Mouse (Mus musculus) heart, embryonic 16.5 days (tissue): ENCODE measurements around the gene Tnfrsf9. TPM values are rescaled to one million over a fixed set of nuclear protein-coding genes. Genes with fewer than 3 reads are reported as not detected.
A peak's percentile ranks its signal among the peaks of the same experiment; 100 is the strongest.

Experiments
- ATAC-seq: fragments of 200-750 bp; cut with Nextera tagmentation; replicated peaks from 2 replicates; pipeline ENCODE4 v1.8.0; 2017; ENCODE audit warnings: moderate number of reproducible peaks; ENCODE audit not compliant: insufficient read depth, low FRiP score; ENCODE audit errors: extremely low read depth
- H3K27ac ChIP-seq: fragments of 300-500 bp; sonication (generic); 2 replicates; pipeline ENCODE4 v1.5.1; 2014; ENCODE audit warnings: mild to moderate bottlenecking, low read length, control low read depth, moderate library complexity
- H3K27me3 ChIP-seq: fragments of 300-500 bp; sonication (generic); 2 replicates; pipeline ENCODE4 v1.6.1; 2014; ENCODE audit warnings: low read length, mixed read lengths; ENCODE audit not compliant: control insufficient read depth, insufficient read depth
- H3K36me3 ChIP-seq: fragments of 300-500 bp; sonication (generic); 2 replicates; pipeline ENCODE4 v1.6.1; 2014; ENCODE audit not compliant: control insufficient read depth, insufficient read depth
- H3K4me1 ChIP-seq: fragments of 300-500 bp; sonication (generic); 2 replicates; pipeline ENCODE4 v1.6.1; 2014; ENCODE audit warnings: low read length, mixed read lengths; ENCODE audit not compliant: control insufficient read depth, insufficient read depth
- H3K4me2 ChIP-seq: fragments of 300-500 bp; sonication (generic); 2 replicates; pipeline ENCODE4 v1.6.1; 2014; ENCODE audit warnings: low read depth, mild to moderate bottlenecking, control low read depth, low read length
- H3K4me3 ChIP-seq: fragments of 300-500 bp; sonication (generic); 2 replicates; pipeline ENCODE4 v1.5.1; 2014; ENCODE audit warnings: mild to moderate bottlenecking, control low read depth, low read length
- H3K9ac ChIP-seq: fragments of 300-500 bp; sonication (generic); 2 replicates; pipeline ENCODE4 v1.6.1; 2014; ENCODE audit warnings: low read length, control low read depth
- H3K9me3 ChIP-seq: fragments of 300-500 bp; sonication (generic); replicated peaks from 2 replicates; pipeline ENCODE4 v1.6.1; 2016; ENCODE audit warnings: low read length; ENCODE audit not compliant: control insufficient read depth
- WGBS: fragments of 180-500 bp; shearing (Covaris S2); extraction: QIAGEN DNeasy Blood & Tissue Kit; methylation state at CpG from one replicate; pipeline ENCODE4 v1.1.7; 2014; 5-methylcytosine and 5-hydroxymethylcytosine counted together
- polyA plus RNA-seq: library from polyadenylated mRNA; unstranded; fragments of >200 nt; fragmentation: Nextera tagmentation; extraction: Ambion mirVana; gene quantifications from 2 replicates; pipeline ENCODE4 v1.2.1, GENCODE M21; 2015

Gene Tnfrsf9
- polyA plus RNA-seq, 1 experiment from 2014 or later: 2.9 TPM

GRCm38 (mm10) chr4:150962231-150962630, 47.9 kb downstream of the Tnfrsf9 start:
- no peak overlapping the region for H3K9ac ChIP-seq
- no peak for ATAC-seq
- no peaks in the 10 kb centered on the region for H3K36me3 ChIP-seq
- 61% methylated on average over 6 of the region's 6 CpGs for WGBS
- H3K27me3 ChIP-seq: no peaks in the 10 kb centered on the region
- no peaks in the 10 kb centered on the region for H3K9me3 ChIP-seq
- H3K4me2 ChIP-seq: no peak overlapping the region
- no peak overlapping the region for H3K27ac ChIP-seq
- H3K4me1 ChIP-seq: peaks cover 7% of the 10 kb centered on the region
- H3K4me3 ChIP-seq: no peak overlapping the region

GRCm38 (mm10) chr4:150963711-150964110, 49.3 kb downstream of the Tnfrsf9 start:
- ATAC-seq: no peak
- Histone ChIP-seq H3K9me3 (no peaks in the 10 kb centered on the region), H3K9ac (no peak overlapping the region), H3K36me3 (no peaks in the 10 kb centered on the region), H3K4me1 (peaks cover 7% of the 10 kb centered on the region), H3K27me3 (no peaks in the 10 kb centered on the region), H3K27ac (no peak overlapping the region), H3K4me3 (no peak overlapping the region), H3K4me2 (no peak overlapping the region)
- 57% methylated on average over 2 of the region's 2 CpGs for WGBS

- Histone ChIP-seq H3K27me3 (no peaks in the 10 kb centered on the region), H3K4me1 (peaks cover 7% of the 10 kb centered on the region), H3K4me2 (peak overlapping the region; percentile 67), H3K9me3 (no peaks in the 10 kb centered on the region), H3K36me3 (no peaks in the 10 kb centered on the region), H3K4me3 (peak overlapping the region; percentile 36), H3K9ac (peak overlapping the region; percentile 16; the same call in 1 of the 2 replicates), H3K27ac (no peak overlapping the region)
- 7% methylated on average over 25 of the region's 25 CpGs for WGBS
- ATAC-seq: peak; percentile 73
Observed at GRCm38 (mm10) chr4:150964635-150965554, 50.5 kb downstream of the Tnfrsf9 start.

GRCm38 (mm10) chr4:150965555-150965951, 51.2 kb downstream of the Tnfrsf9 start:
- Histone ChIP-seq H3K4me2 (no peak overlapping the region), H3K27ac (no peak overlapping the region), H3K4me3 (no peak overlapping the region), H3K27me3 (no peaks in the 10 kb centered on the region), H3K9me3 (no peaks in the 10 kb centered on the region), H3K4me1 (peaks cover 7% of the 10 kb centered on the region), H3K9ac (no peak overlapping the region), H3K36me3 (no peaks in the 10 kb centered on the region)
- WGBS: 68% methylated on average over 11 of the region's 11 CpGs
- no peak for ATAC-seq

- no peak overlapping the region for H3K4me3 ChIP-seq
- H3K4me1 ChIP-seq: peaks cover 7% of the 10 kb centered on the region
- no peaks in the 10 kb centered on the region for H3K27me3 ChIP-seq
- H3K4me2 ChIP-seq: no peak overlapping the region
- H3K27ac ChIP-seq: no peak overlapping the region
- 17% methylated on average over 7 of the region's 7 CpGs for WGBS
- no peak for ATAC-seq
- H3K9me3 ChIP-seq: no peaks in the 10 kb centered on the region
- H3K36me3 ChIP-seq: no peaks in the 10 kb centered on the region
- H3K9ac ChIP-seq: no peak overlapping the region
Observed at GRCm38 (mm10) chr4:150966556-150966955, 52.2 kb downstream of the Tnfrsf9 start.

GRCm38 (mm10) chr4:150968956-150969355, 54.6 kb downstream of the Tnfrsf9 start:
- H3K27me3 ChIP-seq: no peaks in the 10 kb centered on the region
- no peak overlapping the region for H3K9ac ChIP-seq
- ATAC-seq: no peak
- H3K4me1 ChIP-seq: peaks cover 5% of the 10 kb centered on the region
- no peak overlapping the region for H3K27ac ChIP-seq
- H3K9me3 ChIP-seq: no peaks in the 10 kb centered on the region
- H3K36me3 ChIP-seq: no peaks in the 10 kb centered on the region
- no peak overlapping the region for H3K4me3 ChIP-seq
- 79% methylated on average over 8 of the region's 8 CpGs for WGBS
- no peak overlapping the region for H3K4me2 ChIP-seq

- Histone ChIP-seq H3K36me3 (no peaks in the 10 kb centered on the region), H3K9ac (no peak overlapping the region), H3K4me3 (no peak overlapping the region), H3K4me1 (no peaks in the 10 kb centered on the region), H3K27ac (no peak overlapping the region), H3K9me3 (no peaks in the 10 kb centered on the region), H3K4me2 (no peak overlapping the region), H3K27me3 (no peaks in the 10 kb centered on the region)
- 76% methylated on average over 8 of the region's 8 CpGs for WGBS
- ATAC-seq: no peak
Observed at GRCm38 (mm10) chr4:150973264-150973663, 58.9 kb downstream of the Tnfrsf9 start.

- Histone ChIP-seq H3K36me3 (no peaks in the 10 kb centered on the region), H3K9me3 (no peaks in the 10 kb centered on the region), H3K4me2 (no peak overlapping the region), H3K27me3 (no peaks in the 10 kb centered on the region), H3K27ac (no peak overlapping the region), H3K4me1 (no peaks in the 10 kb centered on the region), H3K9ac (no peak overlapping the region), H3K4me3 (no peak overlapping the region)
- WGBS: 13% methylated on average over 1 of the region's 1 CpGs
- ATAC-seq: no peak
Observed at GRCm38 (mm10) chr4:150975145-150975544, 60.8 kb downstream of the Tnfrsf9 start.

- no peaks in the 10 kb centered on the region for H3K4me1 ChIP-seq
- no peak overlapping the region for H3K4me2 ChIP-seq
- no peaks in the 10 kb centered on the region for H3K27me3 ChIP-seq
- no peak overlapping the region for H3K27ac ChIP-seq
- no peak for ATAC-seq
- WGBS: 86% methylated on average over 21 of the region's 21 CpGs
- no peaks in the 10 kb centered on the region for H3K9me3 ChIP-seq
- no peaks in the 10 kb centered on the region for H3K36me3 ChIP-seq
- no peak overlapping the region for H3K4me3 ChIP-seq
- H3K9ac ChIP-seq: no peak overlapping the region
Observed at GRCm38 (mm10) chr4:150978156-150978910, 64.0 kb downstream of the Tnfrsf9 start.
